Mouse (Mus musculus) heart, adult 2 months (tissue): Measurements from ENCODE around the gene Mrpl24.

Experiments
- CTCF ChIP-seq: fragments of 200-600 bp; IDR thresholded peaks from 2 replicates; pipeline ENCODE4 v1.8.1; 2022; ENCODE audit warnings: antibody characterized with exemption, mild to moderate bottlenecking, moderate library complexity
- EP300 ChIP-seq: fragments of 200-500 bp; IDR thresholded peaks from 2 replicates; pipeline ENCODE4 v1.6.1; 2011; ENCODE audit warnings: low read depth, low read length, control low read depth; ENCODE audit not compliant: insufficient read depth
- POLR2A ChIP-seq: fragments of 200-500 bp; IDR thresholded peaks from 2 replicates; pipeline ENCODE4 v1.6.1; 2011; ENCODE audit warnings: mild to moderate bottlenecking, low read depth, low read length, control low read depth; ENCODE audit not compliant: insufficient read depth

DNA sequence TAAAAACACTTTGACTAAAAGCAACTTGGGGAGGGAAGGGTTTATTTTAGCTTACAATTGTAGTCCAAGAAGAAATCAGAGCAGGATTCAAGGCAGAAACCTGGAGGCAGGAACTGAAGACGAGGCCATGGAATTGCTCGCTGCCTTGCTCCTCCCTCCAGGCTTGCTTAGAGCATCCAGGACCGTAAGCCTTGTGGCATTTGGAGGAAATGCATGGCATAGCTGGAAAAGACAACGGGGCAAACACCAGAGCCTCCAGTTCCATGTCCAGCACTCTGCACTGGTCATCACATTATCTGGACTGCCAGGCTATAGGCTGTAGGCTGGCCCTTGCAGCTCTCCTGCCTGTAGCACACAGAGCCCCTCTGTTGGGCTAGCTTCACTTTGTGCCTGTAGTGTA lies 15.2 kb downstream of the Mrpl24 start:
- TF ChIP-seq CTCF (no peak), POLR2A (no peak), EP300 (no peak)
